Mouse (Mus musculus) bone marrow macrophage, adult 2 months (primary cell): ENCODE data around the gene Ssr2.

Experiments
- CTCF ChIP-seq: IDR thresholded peaks from 2 replicates; pipeline ENCODE4 v1.5.1; 2012; ENCODE audit warnings: low read depth, mild to moderate bottlenecking, low read length, moderate library complexity
- POLR2A ChIP-seq: IDR thresholded peaks from 2 replicates; pipeline ENCODE4 v1.6.1; 2012; ENCODE audit warnings: mild to moderate bottlenecking, low read depth, low read length, borderline replicate concordance

DNA sequence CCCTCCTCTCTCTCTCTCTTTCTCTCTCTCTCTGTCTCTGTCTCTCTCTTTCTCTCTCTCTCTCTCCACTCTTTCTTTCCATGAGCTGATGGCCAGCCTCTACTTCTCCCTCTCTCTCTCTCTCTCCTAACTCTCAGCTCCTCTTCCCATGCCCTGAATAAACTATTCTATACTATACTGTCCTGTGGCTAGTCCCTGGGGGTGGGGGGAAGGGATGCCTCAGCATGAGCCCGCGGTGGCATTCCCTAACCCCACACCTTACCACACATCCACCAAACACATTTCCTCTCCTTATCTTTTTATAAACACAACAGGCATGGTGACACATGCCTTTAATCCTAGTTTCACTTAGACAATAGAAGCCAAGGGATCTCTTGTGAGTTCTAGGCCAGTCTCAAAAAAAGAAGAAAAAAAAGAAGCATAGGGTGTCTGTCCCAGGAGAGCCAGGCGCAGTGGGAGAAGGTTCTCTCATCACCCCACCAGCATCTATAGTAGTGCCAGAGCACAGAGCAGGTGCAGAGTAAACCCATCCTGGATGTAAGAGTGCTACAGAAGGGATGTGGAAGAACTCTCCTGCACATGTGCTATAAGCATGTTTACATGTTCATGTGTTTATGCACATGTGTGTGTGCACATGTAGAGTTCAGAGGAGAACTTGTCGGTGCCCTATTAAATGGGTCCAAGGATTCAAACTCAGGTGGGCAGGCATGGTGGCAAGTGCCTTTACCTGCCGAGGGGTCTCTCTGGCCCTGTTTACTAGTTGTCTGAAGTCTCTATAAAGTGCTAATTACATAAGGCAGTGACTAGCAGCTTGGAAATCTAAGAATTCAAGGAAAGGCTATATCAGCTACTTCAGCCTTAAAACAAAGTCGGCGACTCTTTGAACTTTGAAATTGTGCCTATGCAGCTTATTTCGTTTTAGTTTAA is 3.1 kb downstream of the Ssr2 start:
- no peak for TF ChIP-seq CTCF
- TF ChIP-seq POLR2A, result no peak
